Mouse (Mus musculus) liver, adult (tissue): Measurements from ENCODE around the gene Map3k5.

ENCODE experiments used
- GATA4 ChIP-seq: IDR thresholded peaks from 2 replicates; pipeline ENCODE4 v1.6.1; 2014; ENCODE audit warnings: mild to moderate bottlenecking, low read length; ENCODE audit not compliant: insufficient replicate concordance

Gene Map3k5

GRCm38 (mm10) chr10:20021256-20021655 is 87.0 kb downstream of the Map3k5 start:
- TF ChIP-seq GATA4 = no peak

- no peak for TF ChIP-seq GATA4
Measured at GRCm38 (mm10) chr10:20021670-20022468, 87.6 kb downstream of the Map3k5 start.

DNA sequence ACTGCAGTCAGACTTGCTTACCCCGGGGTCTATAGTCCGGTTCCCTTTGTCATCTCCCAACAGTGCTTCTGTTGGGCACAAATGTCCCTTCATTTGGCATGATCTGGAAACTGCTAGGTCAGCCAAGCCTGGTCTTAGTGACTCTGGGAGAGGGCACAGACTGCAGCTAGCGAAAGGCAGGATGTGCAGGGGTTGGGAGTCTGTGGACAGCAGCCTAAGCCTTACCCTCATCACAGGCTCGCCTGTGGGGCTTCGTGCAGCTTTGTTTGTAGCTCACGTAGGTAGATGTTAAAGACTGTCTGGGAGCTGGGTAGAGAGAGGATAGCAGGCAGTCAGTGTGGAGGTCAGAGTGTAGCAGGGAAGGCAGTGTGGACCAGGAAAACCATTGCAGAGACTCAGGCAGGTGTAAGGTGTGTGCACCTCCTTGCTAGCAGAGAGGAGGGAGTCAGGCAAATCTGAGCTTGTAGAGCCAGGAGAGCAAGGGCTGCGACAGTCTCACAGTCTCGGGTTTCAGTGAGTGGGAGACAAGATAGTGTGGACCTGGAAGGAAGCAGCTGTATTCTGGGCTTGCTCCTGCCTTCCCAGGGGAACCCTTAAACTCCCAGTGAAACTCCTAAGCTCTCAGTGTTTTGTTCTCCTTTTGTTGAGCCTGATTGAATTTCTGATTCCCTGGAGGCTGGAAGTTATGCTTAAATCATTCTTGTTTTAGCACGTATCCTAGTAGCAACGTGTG is 88.5 kb downstream of the Map3k5 start:
- TF ChIP-seq GATA4 = no peak

DNA sequence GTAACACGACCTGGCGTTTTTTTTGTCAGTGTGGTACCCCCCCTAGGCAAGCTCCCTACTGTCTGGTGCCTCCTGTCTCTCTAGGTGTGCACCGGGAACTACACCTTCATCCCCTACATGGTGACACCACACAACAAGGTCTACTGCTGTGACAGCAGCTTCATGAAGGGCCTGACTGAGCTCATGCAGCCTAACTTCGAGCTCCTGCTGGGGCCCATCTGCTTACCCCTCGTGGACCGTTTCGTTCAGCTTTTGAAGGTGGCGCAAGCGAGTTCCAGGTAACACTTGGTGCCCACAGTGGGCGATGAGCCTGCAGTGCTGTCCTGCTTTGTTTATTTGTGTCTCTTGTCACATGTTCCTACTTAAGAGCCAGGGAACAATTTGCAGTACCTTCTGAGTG is 89.3 kb downstream of the Map3k5 start:
- no peak for TF ChIP-seq GATA4

GRCm38 (mm10) chr10:20024891-20025290 is 90.6 kb downstream of the Map3k5 start:
- no peak for TF ChIP-seq GATA4

GRCm38 (mm10) chr10:20025781-20026520 is 91.7 kb downstream of the Map3k5 start:
- no peak for TF ChIP-seq GATA4

GRCm38 (mm10) chr10:20030703-20031102 is 96.4 kb downstream of the Map3k5 start:
- TF ChIP-seq GATA4 = no peak

DNA sequence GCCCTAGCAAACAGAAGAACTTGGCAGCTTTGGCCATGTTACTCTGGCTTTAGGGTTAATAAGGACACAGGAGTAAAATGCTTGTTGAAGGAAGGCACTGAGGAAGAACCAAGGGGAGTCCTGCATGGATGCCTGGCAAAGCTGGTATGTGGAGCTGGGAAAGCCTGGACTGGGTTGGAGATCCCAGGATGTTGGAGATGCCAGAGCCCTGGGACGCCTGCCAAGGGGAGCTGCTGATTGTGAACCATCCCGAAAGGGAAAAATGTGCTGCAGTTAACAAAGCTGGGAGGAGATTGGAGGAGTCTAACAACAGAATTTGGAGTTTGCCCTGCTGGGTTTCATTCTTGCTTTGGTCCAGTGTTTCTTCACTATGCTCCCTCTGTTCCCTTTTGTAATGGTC is 97.7 kb downstream of the Map3k5 start:
- no peak for TF ChIP-seq GATA4

DNA sequence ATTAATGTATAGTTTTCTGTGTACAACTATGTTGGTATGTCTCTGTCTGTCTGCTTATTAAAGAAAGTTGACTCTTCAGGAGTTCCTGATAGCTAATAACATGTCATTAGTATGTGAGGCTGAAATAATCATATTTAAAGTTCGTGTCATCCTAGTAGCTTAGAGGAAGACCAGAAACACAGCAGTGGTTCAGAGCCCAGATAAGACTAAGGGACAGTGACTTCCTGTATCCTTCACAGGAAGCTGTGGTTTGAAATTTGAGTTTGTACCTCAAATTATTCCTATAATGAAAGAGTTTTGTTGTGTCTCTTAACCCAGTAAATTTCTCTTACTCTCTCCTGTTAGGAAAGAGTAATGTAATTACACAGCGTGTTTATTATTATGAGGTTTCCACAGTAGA is 102.1 kb downstream of the Map3k5 start:
- no peak for TF ChIP-seq GATA4

DNA sequence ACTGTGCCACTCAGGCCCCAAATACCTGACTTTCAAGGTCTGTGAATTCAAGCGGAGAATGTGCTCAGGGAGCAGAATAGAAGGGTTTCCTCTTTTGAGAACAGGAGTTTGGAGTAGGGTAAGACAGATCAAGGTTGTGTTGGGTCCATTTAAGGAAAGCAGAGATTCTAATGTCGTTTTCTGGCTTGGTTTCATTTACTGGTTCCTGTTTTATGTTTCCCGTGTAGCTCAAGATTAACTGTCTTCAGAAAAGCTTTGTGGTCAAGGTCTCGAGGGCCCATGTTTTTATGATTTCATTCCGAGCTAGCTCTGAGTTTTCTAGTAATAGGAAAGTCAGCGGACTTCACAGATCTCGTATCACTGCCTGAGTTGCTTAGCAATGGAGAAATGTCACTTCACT is 102.6 kb downstream of the Map3k5 start:
- TF ChIP-seq GATA4 = no peak

DNA sequence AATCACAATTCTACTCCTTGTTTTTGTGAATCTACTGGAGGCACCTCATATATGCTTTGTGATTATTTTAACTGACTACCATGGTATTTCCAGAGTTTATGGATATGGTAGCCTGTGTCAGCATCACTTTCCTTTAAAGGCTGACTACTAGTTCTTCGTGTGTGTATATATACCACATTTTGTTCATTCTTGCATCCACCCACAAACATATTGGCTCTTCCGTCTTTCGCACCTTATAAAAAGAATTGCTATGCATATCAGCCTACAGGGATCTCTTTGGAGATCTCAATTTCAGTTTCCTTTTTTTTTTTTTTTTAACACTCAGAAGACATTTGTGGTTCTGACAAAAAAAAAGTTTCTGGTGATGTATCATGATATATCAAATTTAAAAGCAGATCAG is 105.3 kb downstream of the Map3k5 start:
- TF ChIP-seq GATA4 = no peak

- TF ChIP-seq GATA4 = no peak
Measured at GRCm38 (mm10) chr10:20040116-20040515, 105.8 kb downstream of the Map3k5 start.

GRCm38 (mm10) chr10:20040677-20041076 is 106.4 kb downstream of the Map3k5 start:
- no peak for TF ChIP-seq GATA4

DNA sequence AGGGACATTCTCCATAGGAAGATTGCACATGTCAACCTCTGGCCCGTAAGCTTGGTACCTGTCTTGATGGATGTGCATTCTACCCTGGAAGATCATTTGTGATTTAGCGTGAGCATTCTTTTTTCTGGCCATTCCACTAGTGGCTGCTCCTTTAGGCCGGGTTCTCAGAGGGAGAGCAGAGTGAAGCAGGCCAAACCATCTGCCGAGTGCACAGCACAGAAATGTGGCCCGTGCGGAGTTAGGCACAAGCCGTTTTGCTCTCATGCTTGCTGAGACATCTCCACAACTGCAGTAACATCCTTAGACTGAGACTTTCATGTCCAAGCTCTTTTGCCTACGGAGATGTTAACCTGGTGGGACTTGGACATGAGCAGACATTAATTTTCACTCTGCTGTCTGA is 107.8 kb downstream of the Map3k5 start:
- TF ChIP-seq GATA4 = no peak

GRCm38 (mm10) chr10:20044051-20044450 is 109.8 kb downstream of the Map3k5 start:
- TF ChIP-seq GATA4 = no peak
